Mouse (Mus musculus): ENCODE data around the gene Pign. TPM values are rescaled to one million over a fixed set of nuclear protein-coding genes. Genes with fewer than 3 reads are reported as not detected.

The Pign gene
- total and polyA plus RNA-seq, 3 experiments = 23.9 to 59.9 (median 30.4) TPM

- in situ Hi-C loops (cut with MboI; ENCODE audit: low pct_ligation_motif_present, low pct_unique_long_range_greater_than_20kb, low sequenced_read_pairs) (no loop called here), dilution Hi-C loops (cut with MboI; ENCODE audit: extremely low pct_ligation_motif_present, extremely low pct_unique_long_range_greater_than_20kb, low sequenced_read_pairs) (no loop called here)
- Histone ChIP-seq H3K4me2 (ENCODE audit: insufficient read depth, low read depth, poor library complexity, severe bottlenecking) (no peak overlapping the region), H3K4me3 (replicated peaks in 1 of 3; ENCODE audit: low read depth in 2 of 3, low read length in 2 of 3, poor library complexity in 1 of 3) (no peak overlapping the region), H3K4me1 (ENCODE audit: control insufficient read depth in 1 of 2, insufficient read depth in 2 of 2) (peaks cover 3 to 10% of the 10 kb centered on the region in 2 experiments), H3K9me3 (replicated peaks; ENCODE audit: low read length) (no peaks in the 10 kb centered on the region), H3K27me3 (replicated peaks) (no peaks in the 10 kb centered on the region), H3K36me3 (replicated peaks in 1 of 2; ENCODE audit: control insufficient read depth in 1 of 2, insufficient read depth in 1 of 2, low read length in 1 of 2) (peaks cover 10 to 22% of the 10 kb centered on the region in 2 experiments), H3K79me2 (replicated peaks; ENCODE audit: control insufficient read depth, extremely low read depth, insufficient read depth, poor library complexity, severe bottlenecking) (no peaks in the 10 kb centered on the region), H3K9ac (ENCODE audit: insufficient read depth, low read depth) (no peak overlapping the region), H3K27ac (ENCODE audit: insufficient read depth, low read depth) (no peak overlapping the region)
- no peak for DNase-seq (ENCODE audit: extremely low read depth)
- TF ChIP-seq TCF12 (IDR thresholded peaks at IDR 0.05; ENCODE audit: low read depth, low read length) (no peak), PAX5 (IDR thresholded peaks at IDR 0.05; ENCODE audit: low read length) (no peak), MAZ (IDR thresholded peaks at IDR 0.05; ENCODE audit: low read depth, low read length) (no peak), SMC3 (IDR thresholded peaks at IDR 0.05; ENCODE audit: low read depth, low read length) (no peak), MXI1 (IDR thresholded peaks at IDR 0.05; ENCODE audit: low read depth, low read length) (no peak), EP300 (IDR thresholded peaks at IDR 0.05; ENCODE audit: low read length) (no peak), CTCF (conservative IDR thresholded peaks at IDR 0.05 in 1 of 2, IDR thresholded peaks at IDR 0.05 in 1 of 2; ENCODE audit: low read depth in 2 of 2, low read length in 2 of 2) (no peak), NRF1 (IDR thresholded peaks at IDR 0.05; ENCODE audit: low read depth, low read length) (no peak), ZC3H11A (IDR thresholded peaks at IDR 0.05; ENCODE audit: low read depth, low read length) (no peak), IRF4 (IDR thresholded peaks at IDR 0.05; ENCODE audit: low read depth, low read length) (no peak), CHD1 (IDR thresholded peaks at IDR 0.05; ENCODE audit: low read depth, low read length) (no peak), POLR2A (IDR thresholded peaks at IDR 0.05; ENCODE audit: low read depth, low read length) (no peak), ZMIZ1 (IDR thresholded peaks at IDR 0.05; ENCODE audit: low read depth, low read length) (no peak), BHLHE40 (IDR thresholded peaks at IDR 0.05; ENCODE audit: low read depth, low read length) (no peak), SIN3A (IDR thresholded peaks at IDR 0.05; ENCODE audit: low read length) (no peak), NELFE (IDR thresholded peaks at IDR 0.05; ENCODE audit: low read depth, low read length) (no peak), ELF1 (IDR thresholded peaks at IDR 0.05; ENCODE audit: low read depth, low read length) (no peak), ETS1 (conservative IDR thresholded peaks at IDR 0.05; ENCODE audit: low read depth, low read length) (no peak), KAT2A (IDR thresholded peaks at IDR 0.05; ENCODE audit: insufficient replicate concordance, low read length) (no peak), JUN (IDR thresholded peaks at IDR 0.05; ENCODE audit: insufficient read depth, low read depth, low read length) (no peak)
Observed at GRCm38 (mm10) chr1:105550163-105550562, 113.3 kb downstream of the Pign start.

- H3K4me2 ChIP-seq (ENCODE audit: insufficient read depth, low read depth, poor library complexity, severe bottlenecking) = no peak overlapping the region
- in situ Hi-C loops (cut with MboI; ENCODE audit: low pct_ligation_motif_present, low pct_unique_long_range_greater_than_20kb, low sequenced_read_pairs) (no loop called here), dilution Hi-C loops (cut with MboI; ENCODE audit: extremely low pct_ligation_motif_present, extremely low pct_unique_long_range_greater_than_20kb, low sequenced_read_pairs) (no loop called here)
- no peak for TF ChIP-seq MAX (IDR thresholded peaks at IDR 0.05; ENCODE audit: low read length)
- no peak for TF ChIP-seq NRF1 (IDR thresholded peaks at IDR 0.05; ENCODE audit: low read depth, low read length)
- TF ChIP-seq NELFE (IDR thresholded peaks at IDR 0.05; ENCODE audit: low read depth, low read length) = no peak
- no peak for TF ChIP-seq RAD21 (IDR thresholded peaks at IDR 0.05; ENCODE audit: low read depth, low read length)
- TF ChIP-seq ZKSCAN1 (IDR thresholded peaks at IDR 0.05; ENCODE audit: borderline replicate concordance, low read depth, low read length) = no peak
- TF ChIP-seq JUND (conservative IDR thresholded peaks at IDR 0.05; ENCODE audit: low read depth, low read length) = no peak
- no peak for TF ChIP-seq E2F4 (IDR thresholded peaks at IDR 0.05; ENCODE audit: insufficient replicate concordance, low read depth, low read length)
- no peaks in the 10 kb centered on the region for H3K27me3 ChIP-seq (replicated peaks)
- peaks cover 9 to 21% of the 10 kb centered on the region in 2 experiments for H3K36me3 ChIP-seq (replicated peaks in 1 of 2; ENCODE audit: control insufficient read depth in 1 of 2, insufficient read depth in 1 of 2, low read length in 1 of 2)
- peaks cover 3 to 10% of the 10 kb centered on the region in 2 experiments for H3K4me1 ChIP-seq (ENCODE audit: control insufficient read depth in 1 of 2, insufficient read depth in 2 of 2)
- no peak overlapping the region for H3K9ac ChIP-seq (ENCODE audit: insufficient read depth, low read depth)
- H3K27ac ChIP-seq (ENCODE audit: insufficient read depth, low read depth) = no peak overlapping the region
- no peaks in the 10 kb centered on the region for H3K9me3 ChIP-seq (replicated peaks; ENCODE audit: low read length)
- H3K79me2 ChIP-seq (replicated peaks; ENCODE audit: control insufficient read depth, extremely low read depth, insufficient read depth, poor library complexity, severe bottlenecking) = no peaks in the 10 kb centered on the region
- no peak overlapping the region for H3K4me3 ChIP-seq (replicated peaks in 1 of 3; ENCODE audit: low read depth in 2 of 3, low read length in 2 of 3, poor library complexity in 1 of 3)
- DNase-seq (ENCODE audit: extremely low read depth) = no peak
Observed at GRCm38 (mm10) chr1:105549648-105550047, 113.8 kb downstream of the Pign start.
